Mouse (Mus musculus): ENCODE measurements around the gene Cd2bp2. TPM values are rescaled to one million over a fixed set of nuclear protein-coding genes. Genes with fewer than 3 reads are reported as not detected.

Gene Cd2bp2
- total and polyA plus RNA-seq, 2 experiments, result 11.8 to 12.4 TPM

GRCm38 (mm10) chr7:127207374-127208294, 11.8 kb upstream of the Cd2bp2 start:
- H3K9ac ChIP-seq (ENCODE audit: low read depth, low read length), result peak overlapping the region; percentile 78
- no peak for DNase-seq (ENCODE audit: extremely low read depth, low read depth, low spot score)
- no peak for TF ChIP-seq CTCF (IDR thresholded peaks at IDR 0.05; ENCODE audit: low read depth, low read length)
- no peak for TF ChIP-seq POLR2A (IDR thresholded peaks at IDR 0.05; ENCODE audit: extremely low read depth, insufficient read depth, low read length)
- peaks cover 11% of the 10 kb centered on the region for H3K79me2 ChIP-seq (ENCODE audit: control insufficient read depth, insufficient read depth, low read length)
- 1% methylated on average over 53 of the region's 53 CpGs for WGBS
- peak overlapping the region; percentile 78 for H3K4me3 ChIP-seq (ENCODE audit: insufficient read depth, low read depth, low read length)
- no peaks in the 10 kb centered on the region for H3K27me3 ChIP-seq (ENCODE audit: control insufficient read depth, insufficient read depth, low read length)
- peaks cover 2% of the 10 kb centered on the region; the same call in 1 of the 2 replicates for H3K36me3 ChIP-seq (ENCODE audit: control insufficient read depth, insufficient read depth, low read length)
- peak overlapping the region; percentile 3; the same call in 1 of the 2 replicates for H3K27ac ChIP-seq (replicated peaks; ENCODE audit: insufficient read depth, low read depth, low read length)
- H3K4me1 ChIP-seq (ENCODE audit: control insufficient read depth, insufficient read depth, low read length), result peaks cover 7% of the 10 kb centered on the region

- H3K4me3 ChIP-seq (ENCODE audit: insufficient read depth, low read depth, low read length), result 0 out of 2 replicates have a peak overlapping the region, but pooled peaks have one; percentile 17
- peak overlapping the region; percentile 58 for H3K9ac ChIP-seq (ENCODE audit: low read depth, low read length)
- peaks cover 11% of the 10 kb centered on the region for H3K79me2 ChIP-seq (ENCODE audit: control insufficient read depth, insufficient read depth, low read length)
- 60% methylated on average over 2 of the region's 2 CpGs for WGBS
- H3K36me3 ChIP-seq (ENCODE audit: control insufficient read depth, insufficient read depth, low read length), result peaks cover 7% of the 10 kb centered on the region
- no peak overlapping the region for H3K27ac ChIP-seq (replicated peaks; ENCODE audit: insufficient read depth, low read depth, low read length)
- H3K27me3 ChIP-seq (ENCODE audit: control insufficient read depth, insufficient read depth, low read length), result no peaks in the 10 kb centered on the region
- no peak for DNase-seq (ENCODE audit: extremely low read depth, low read depth, low spot score)
- TF ChIP-seq POLR2A (IDR thresholded peaks at IDR 0.05; ENCODE audit: extremely low read depth, insufficient read depth, low read length), result no peak
- no peak for TF ChIP-seq CTCF (IDR thresholded peaks at IDR 0.05; ENCODE audit: low read depth, low read length)
- H3K4me1 ChIP-seq (ENCODE audit: control insufficient read depth, insufficient read depth, low read length), result peaks cover 7% of the 10 kb centered on the region
Observed at GRCm38 (mm10) chr7:127206606-127207005, 10.8 kb upstream of the Cd2bp2 start.

DNA sequence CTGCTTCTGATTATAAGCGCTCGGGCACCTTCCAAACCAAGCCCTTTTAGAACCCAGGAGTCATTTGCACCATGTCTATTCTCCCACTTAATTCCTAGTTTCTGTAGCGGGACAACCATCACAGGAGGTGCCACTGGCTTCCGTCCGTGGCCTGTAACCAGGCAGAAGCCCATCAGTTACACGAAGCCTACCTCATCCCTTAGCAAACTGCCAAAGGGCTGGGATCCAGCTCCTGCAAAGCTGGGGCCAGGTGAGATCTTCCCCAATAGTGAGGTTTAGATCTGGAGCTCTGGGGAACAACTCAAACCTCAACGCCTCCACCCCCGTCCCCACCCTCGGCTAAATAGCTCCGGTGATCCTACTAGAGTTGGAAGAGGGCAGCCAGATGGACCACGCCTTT, 634 bp upstream of the Cd2bp2 start:
- Histone ChIP-seq H3K79me2 (ENCODE audit: control insufficient read depth, insufficient read depth, low read length) (peaks cover 2% of the 10 kb centered on the region; the same call in 1 of the 2 replicates), H3K36me3 (ENCODE audit: control insufficient read depth, insufficient read depth, low read length) (peaks cover 9% of the 10 kb centered on the region), H3K4me1 (ENCODE audit: control insufficient read depth, insufficient read depth, low read length) (peaks cover 7% of the 10 kb centered on the region), H3K27ac (replicated peaks; ENCODE audit: insufficient read depth, low read depth, low read length) (no peak overlapping the region), H3K4me3 (ENCODE audit: insufficient read depth, low read depth, low read length) (no peak overlapping the region), H3K27me3 (ENCODE audit: control insufficient read depth, insufficient read depth, low read length) (no peaks in the 10 kb centered on the region), H3K9ac (ENCODE audit: low read depth, low read length) (no peak overlapping the region)
- TF ChIP-seq CTCF (IDR thresholded peaks at IDR 0.05; ENCODE audit: low read depth, low read length), result no peak
- TF ChIP-seq POLR2A (IDR thresholded peaks at IDR 0.05; ENCODE audit: extremely low read depth, insufficient read depth, low read length), result no peak
- WGBS, result 43% methylated on average over 11 of the region's 11 CpGs
- no peak for DNase-seq (ENCODE audit: extremely low read depth, low read depth, low spot score)

GRCm38 (mm10) chr7:127194633-127195029, 1.2 kb downstream of the Cd2bp2 start:
- peaks cover 9% of the 10 kb centered on the region for H3K36me3 ChIP-seq (ENCODE audit: control insufficient read depth, insufficient read depth, low read length)
- TF ChIP-seq CTCF (IDR thresholded peaks at IDR 0.05; ENCODE audit: low read depth, low read length) (no peak), POLR2A (IDR thresholded peaks at IDR 0.05; ENCODE audit: extremely low read depth, insufficient read depth, low read length) (no peak)
- no peaks in the 10 kb centered on the region for H3K27me3 ChIP-seq (ENCODE audit: control insufficient read depth, insufficient read depth, low read length)
- H3K27ac ChIP-seq (replicated peaks; ENCODE audit: insufficient read depth, low read depth, low read length), result no peak overlapping the region
- no peak for DNase-seq (ENCODE audit: extremely low read depth, low read depth, low spot score)
- H3K4me3 ChIP-seq (ENCODE audit: insufficient read depth, low read depth, low read length), result no peak overlapping the region
- no peak overlapping the region for H3K9ac ChIP-seq (ENCODE audit: low read depth, low read length)
- H3K79me2 ChIP-seq (ENCODE audit: control insufficient read depth, insufficient read depth, low read length), result peaks cover 2% of the 10 kb centered on the region; the same call in 1 of the 2 replicates
- WGBS, result 76% methylated on average over 7 of the region's 7 CpGs
- peaks cover 7% of the 10 kb centered on the region for H3K4me1 ChIP-seq (ENCODE audit: control insufficient read depth, insufficient read depth, low read length)

GRCm38 (mm10) chr7:127194011-127194632, 1.7 kb downstream of the Cd2bp2 start:
- Histone ChIP-seq H3K36me3 (ENCODE audit: control insufficient read depth, insufficient read depth, low read length) (peaks cover 7% of the 10 kb centered on the region), H3K9ac (ENCODE audit: low read depth, low read length) (no peak overlapping the region), H3K79me2 (ENCODE audit: control insufficient read depth, insufficient read depth, low read length) (peaks cover 2% of the 10 kb centered on the region; the same call in 1 of the 2 replicates), H3K4me3 (ENCODE audit: insufficient read depth, low read depth, low read length) (no peak overlapping the region), H3K27me3 (ENCODE audit: control insufficient read depth, insufficient read depth, low read length) (no peaks in the 10 kb centered on the region), H3K4me1 (ENCODE audit: control insufficient read depth, insufficient read depth, low read length) (peaks cover 7% of the 10 kb centered on the region), H3K27ac (replicated peaks; ENCODE audit: insufficient read depth, low read depth, low read length) (no peak overlapping the region)
- TF ChIP-seq CTCF (IDR thresholded peaks at IDR 0.05; ENCODE audit: low read depth, low read length), result no peak
- no peak for TF ChIP-seq POLR2A (IDR thresholded peaks at IDR 0.05; ENCODE audit: extremely low read depth, insufficient read depth, low read length)
- WGBS, result 95% methylated on average over 17 of the region's 17 CpGs
- DNase-seq (ENCODE audit: extremely low read depth, low read depth, low spot score), result no peak
